8 mouse cellular contexts compared by ENCODE assay signal in genomic region chr17:34603375-34604060, GRCm38 (mm10). TPM values are rescaled to one million over a fixed set of nuclear protein-coding genes. Genes with fewer than 3 reads are reported as not detected.
DNase-seq lines count a peak whose midpoint lies in the region; ATAC-seq and TF ChIP-seq lines count a peak whose summit lies in the region.

TSS of gene Rnf5 (minus strand) at chr17:34603690.

- H3K9me3 ChIP-seq in hindbrain, embryonic 13.5 days = no peaks in the 10 kb centered on the region

- peak; percentile 88 for ATAC-seq in Patski
- peak; percentile 95 for ATAC-seq in hindbrain, embryonic 13.5 days (ENCODE audit: low FRiP score)

- peak within 1 kb of the TSS; percentile 94 for H3K27ac ChIP-seq in hindbrain, embryonic 13.5 days

- in situ Hi-C loops in Patski (cut with MboI; ENCODE audit: low pct_unique_long_range_greater_than_20kb) = no loop called here

- peak within 1 kb of the TSS; percentile 92 for H3K4me3 ChIP-seq in hindbrain, embryonic 13.5 days

- WGBS in hindbrain, embryonic 13.5 days = under 1% methylated on average over 30 of the region's 30 CpGs

- H3K27me3 ChIP-seq in Patski = no peaks in the 10 kb centered on the region
- no peaks in the 10 kb centered on the region for H3K27me3 ChIP-seq in hindbrain, embryonic 13.5 days

- H3K9ac ChIP-seq in hindbrain, embryonic 13.5 days = peak within 1 kb of the TSS; percentile 99

- TF ChIP-seq CTCF in Patski (IDR thresholded peaks at IDR 0.05) = no peak

- H3K4me1 ChIP-seq in hindbrain, embryonic 13.5 days (replicated peaks) = peaks cover 49% of the 10 kb centered on the region

- H3K36me3 ChIP-seq in hindbrain, embryonic 13.5 days = peaks cover 25% of the 10 kb centered on the region

- CTCF ChIA-PET in Patski (lab: Charles Lee) = interaction anchor here (1.0 to 2.1 kb wide), 4 partner anchors 9 to 26 kb away, joined by 3 to 13 read pairs (median 4); partner anchors contain the start of gene Prrt1

- POLR2A ChIA-PET in Patski (lab: Charles Lee) = interaction anchor here (2.3 to 5.4 kb wide), 2 partner anchors 10 to 13 kb away, joined by 12 to 28 read pairs; partner anchors contain the start of genes Gpsm3 and Pbx2

- peak within 1 kb of the TSS; percentile 99 for H3K4me2 ChIP-seq in hindbrain, embryonic 13.5 days

- DNase-seq in Patski (ENCODE audit: low read depth, low spot score) = peak; percentile 100
- DNase-seq in cerebellum, postnatal 14 days = peak; percentile 99 to 100
- peak; percentile 99 for DNase-seq in frontal cortex, postnatal 14 days (ENCODE audit: low spot score in 2 of 2)
- DNase-seq in layer of hippocampus, postnatal 25 days (ENCODE audit: extremely low spot score in 1 of 2, low spot score in 1 of 2) = peak; percentile 86 to 99
- DNase-seq in lung, postnatal 25 days (ENCODE audit: low spot score) = peak; percentile 100
- peak; percentile 100 for DNase-seq in retina, embryonic 14.5 days (ENCODE audit: low spot score)
- DNase-seq in thymus, postnatal 4 days = peak; percentile 96

RNA-seq across cellular contexts. Expression of gene Rnf5, which starts in this region (rescaled TPM):
- 69.1 TPM for polyA plus RNA-seq in Patski (2021)
- 299 and 301 TPM in 2 replicates for polyA plus RNA-seq in hindbrain, embryonic 13.5 days (2015; fragmentation: Nextera tagmentation; extraction: Ambion mirVana)
- total RNA-seq in layer of hippocampus, postnatal 25 days (2021) = 10 to 100 TPM; 81.0 to 85.5 TPM

Comparison
In these comparisons a context has a peak if more than half of its experiments do, and no peak if none do; other contexts are left out.
1. Peak in every context shown above with its lines: DNase-seq, ATAC-seq, H3K4me3 ChIP-seq and H3K27ac ChIP-seq.